8 mouse cellular contexts compared by ENCODE assay signal in the genomic region with DNA sequence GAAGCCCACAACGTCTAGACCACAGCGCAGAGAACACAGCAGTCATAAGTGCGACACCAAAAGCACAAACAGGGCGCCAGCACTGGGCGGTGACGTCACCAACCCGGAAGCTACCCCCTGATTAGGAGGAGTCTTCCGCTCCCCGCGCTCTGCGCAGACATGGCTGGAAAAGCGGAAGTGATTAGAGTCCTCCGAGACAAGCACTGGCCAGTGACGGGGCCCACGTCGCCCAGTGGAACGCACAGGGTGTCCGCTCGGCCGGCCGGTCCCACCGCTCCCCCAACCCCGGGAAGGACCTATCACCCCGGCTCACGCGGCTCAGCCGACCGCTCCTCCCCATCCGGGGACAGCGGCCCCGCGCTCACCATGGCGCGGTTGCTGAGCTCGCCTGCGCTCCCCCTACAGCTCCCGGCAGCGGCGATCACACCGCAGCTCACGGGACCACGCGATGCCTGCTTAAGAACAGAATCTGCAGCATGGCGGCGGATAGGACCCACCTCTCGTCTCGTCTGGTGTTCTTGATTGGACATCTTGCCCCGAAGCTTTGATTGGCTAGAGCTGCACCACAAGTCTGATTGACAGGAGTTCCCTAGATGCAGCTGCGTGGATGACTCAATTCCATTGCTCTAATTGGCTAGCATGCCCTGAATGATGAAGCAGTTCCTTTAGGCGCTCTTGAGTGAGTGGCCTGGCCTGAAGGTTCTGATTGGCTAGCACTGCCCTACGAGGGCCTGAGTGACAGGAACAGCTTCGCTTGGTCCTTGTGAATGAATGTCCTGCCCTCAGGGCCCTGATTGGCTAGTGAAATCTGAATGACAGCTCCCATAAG. TPM values are rescaled to one million over a fixed set of nuclear protein-coding genes. Genes with fewer than 3 reads are reported as not detected.
A peak's percentile ranks its signal among the peaks of the same experiment; 100 is the strongest.
DNase-seq lines count a peak whose midpoint lies in the region; ATAC-seq lines count a peak whose summit lies in the region.

No protein-coding gene starts in this region.

- no peaks in the 10 kb centered on the region for H3K9me3 ChIP-seq in heart, embryonic 10.5 days
- H3K9me3 ChIP-seq in kidney, embryonic 15.5 days (replicated peaks): no peaks in the 10 kb centered on the region

- H3K9ac ChIP-seq in kidney, embryonic 15.5 days: peak overlapping the region; percentile 100

- peak overlapping the region; percentile 61 for H3K4me2 ChIP-seq in kidney, embryonic 15.5 days

- peak overlapping the region; percentile 100 for H3K27ac ChIP-seq in heart, embryonic 10.5 days
- peak overlapping the region; percentile 100 for H3K27ac ChIP-seq in kidney, embryonic 15.5 days

- peak; percentile 95 for ATAC-seq in erythroblast, adult 5-6 weeks (replicated peaks; ENCODE audit: low FRiP score, poor library complexity, severe bottlenecking)
- peak; percentile 99 for ATAC-seq in kidney, embryonic 15.5 days (replicated peaks; ENCODE audit: low FRiP score)
- ATAC-seq in monocyte, adult 5-6 weeks (replicated peaks; ENCODE audit: insufficient number of reproducible peaks, low FRiP score, low TSS enrichment, poor library complexity, severe bottlenecking): peak; percentile 97

- H3K4me3 ChIP-seq in heart, embryonic 10.5 days: peak overlapping the region; percentile 90
- peak overlapping the region; percentile 99 for H3K4me3 ChIP-seq in kidney, embryonic 15.5 days (replicated peaks)

- no peaks in the 10 kb centered on the region for H3K27me3 ChIP-seq in heart, embryonic 10.5 days (ENCODE audit: insufficient read depth, poor library complexity, severe bottlenecking)
- no peaks in the 10 kb centered on the region for H3K27me3 ChIP-seq in kidney, embryonic 15.5 days

- under 1% methylated on average over 52 of the region's 52 CpGs for WGBS in heart, embryonic 10.5 days
- WGBS in kidney, embryonic 15.5 days: under 1% methylated on average over 52 of the region's 52 CpGs

- peak; percentile 95 to 96 for DNase-seq in B cell, adult 2 months
- DNase-seq in brain, adult 2 months (ENCODE audit: low read depth, low spot score): peak; percentile 100
- DNase-seq in heart, embryonic 10.5 days (ENCODE audit: low spot score): peak; percentile 100
- peak; percentile 94 for DNase-seq in liver
- peak; percentile 92 to 96 for DNase-seq in spleen, postnatal 4 days (ENCODE audit: low spot score in 2 of 2)

- H3K4me1 ChIP-seq in heart, embryonic 10.5 days: peaks cover 13% of the 10 kb centered on the region; the same call in 1 of the 2 replicates
- peaks cover 20% of the 10 kb centered on the region for H3K4me1 ChIP-seq in kidney, embryonic 15.5 days

- peaks cover 19% of the 10 kb centered on the region for H3K36me3 ChIP-seq in heart, embryonic 10.5 days
- H3K36me3 ChIP-seq in kidney, embryonic 15.5 days: peaks cover 17% of the 10 kb centered on the region

RNA-seq across cellular contexts. Expression of gene Zfp869, which starts 6.1 kb away (rescaled TPM):
- total RNA-seq in erythroblast, adult 5-6 weeks (2015; ENCODE audit: low replicate concordance): 10.7 and 15.6 TPM in 2 replicates
- 23.1 and 30.1 TPM in 2 replicates for total RNA-seq in erythroblast, adult 5-6 weeks (2017; ENCODE audit: low replicate concordance)
- polyA plus RNA-seq in heart, embryonic 10.5 days (2016; fragmentation: Nextera tagmentation; extraction: Ambion mirVana): 25.1 and 28.5 TPM in 2 replicates
- 28.7 and 30.9 TPM in 2 replicates for polyA plus RNA-seq in kidney, embryonic 15.5 days (2015; fragmentation: Nextera tagmentation; extraction: Ambion mirVana)
- 68.4 to 82.0 TPM (median 80.1 TPM) in 3 replicates for total RNA-seq in monocyte, adult 5-6 weeks (2017)

RNA-seq across cellular contexts. Expression of gene Zfp963, which starts 33.2 kb away (rescaled TPM):
- 5.2 and 7.1 TPM in 2 replicates for total RNA-seq in erythroblast, adult 5-6 weeks (2015; ENCODE audit: low replicate concordance)
- 3.2 and 3.7 TPM in 2 replicates for total RNA-seq in erythroblast, adult 5-6 weeks (2017; ENCODE audit: low replicate concordance)
- 3.6 and 4.1 TPM in 2 replicates for polyA plus RNA-seq in heart, embryonic 10.5 days (2016; fragmentation: Nextera tagmentation; extraction: Ambion mirVana)
- polyA plus RNA-seq in kidney, embryonic 15.5 days (2015; fragmentation: Nextera tagmentation; extraction: Ambion mirVana): 5.7 and 5.8 TPM in 2 replicates
- total RNA-seq in monocyte, adult 5-6 weeks (2017): 6.5 to 9.4 TPM (median 7.6 TPM) in 3 replicates

RNA-seq across cellular contexts. Expression of gene Gm20422, which starts 58.1 kb away (rescaled TPM):
- total RNA-seq in erythroblast, adult 5-6 weeks (2015; ENCODE audit: low replicate concordance): not detected in 2 replicates
- total RNA-seq in erythroblast, adult 5-6 weeks (2017; ENCODE audit: low replicate concordance): 2.9 TPM in 1 of 2 replicates, not detected in the other
- 0.44 and 0.65 TPM in 2 replicates for polyA plus RNA-seq in heart, embryonic 10.5 days (2016; fragmentation: Nextera tagmentation; extraction: Ambion mirVana)
- polyA plus RNA-seq in kidney, embryonic 15.5 days (2015; fragmentation: Nextera tagmentation; extraction: Ambion mirVana): 1.8 TPM in 1 of 2 replicates, not detected in the other
- not detected in 3 replicates for total RNA-seq in monocyte, adult 5-6 weeks (2017)

Comparison
In these comparisons a context has a peak if more than half of its experiments do, and no peak if none do; other contexts are left out.
1. Peak in every context shown above with its lines: DNase-seq, ATAC-seq, H3K4me3 ChIP-seq and H3K27ac ChIP-seq.